Mouse (Mus musculus) neural tube, embryonic 15.5 days (tissue): ENCODE results near the gene Tfdp2. TPM values are rescaled to one million over a fixed set of nuclear protein-coding genes. Genes with fewer than 3 reads are reported as not detected.
"Not testable (repeated sequence)": the region's sequence is repeated elsewhere in the genome, so short reads cannot be mapped to it uniquely, and the experiment has no call there.

Experiments used
- ATAC-seq: fragments of 200-750 bp; cut with Nextera tagmentation; 2 replicates; pipeline ENCODE4 v1.8.0; 2017; ENCODE audit warnings: mild to moderate bottlenecking, moderate TSS enrichment, moderate library complexity; ENCODE audit not compliant: low FRiP score
- H3K27ac ChIP-seq: fragments of 300-500 bp; sonication (generic); replicated peaks from 2 replicates; pipeline ENCODE4 v1.5.1; 2015; ENCODE audit warnings: mild to moderate bottlenecking, inconsistent platforms
- H3K27me3 ChIP-seq: fragments of 300-500 bp; sonication (generic); replicated peaks from 2 replicates; pipeline ENCODE4 v1.6.1; 2015; ENCODE audit warnings: inconsistent platforms
- H3K36me3 ChIP-seq: fragments of 300-500 bp; sonication (generic); 2 replicates; pipeline ENCODE4 v1.6.1; 2015; ENCODE audit warnings: inconsistent platforms
- H3K4me1 ChIP-seq: fragments of 300-500 bp; sonication (generic); 2 replicates; pipeline ENCODE4 v1.6.1; 2015; ENCODE audit warnings: inconsistent platforms
- H3K4me2 ChIP-seq: fragments of 300-500 bp; sonication (generic); 2 replicates; pipeline ENCODE4 v1.6.1; 2015; ENCODE audit warnings: inconsistent platforms, mild to moderate bottlenecking, moderate library complexity
- H3K4me3 ChIP-seq: fragments of 300-500 bp; sonication (generic); replicated peaks from 2 replicates; pipeline ENCODE4 v1.5.1; 2015; ENCODE audit warnings: mild to moderate bottlenecking, inconsistent platforms
- H3K9ac ChIP-seq: fragments of 300-500 bp; sonication (generic); replicated peaks from 2 replicates; pipeline ENCODE4 v1.6.1; 2015; ENCODE audit warnings: mild to moderate bottlenecking, inconsistent platforms
- H3K9me3 ChIP-seq: fragments of 300-500 bp; sonication (generic); replicated peaks from 2 replicates; pipeline ENCODE4 v1.6.1; 2016; ENCODE audit warnings: inconsistent platforms
- WGBS: fragments of 180-500 bp; shearing (Covaris S2); methylation state at CpG from one replicate; pipeline ENCODE4 v1.1.7; 2015; ENCODE audit warnings: mixed read lengths; 5-methylcytosine and 5-hydroxymethylcytosine counted together
- polyA plus RNA-seq: library from polyadenylated mRNA; unstranded; fragments of >200 nt; fragmentation: Nextera tagmentation; extraction: Ambion mirVana; gene quantifications from 2 replicates; pipeline ENCODE4 v1.2.1, GENCODE M21; 2015

The Tfdp2 gene
- polyA plus RNA-seq, 1 experiment from 2014 or later = 16.2 TPM

DNA sequence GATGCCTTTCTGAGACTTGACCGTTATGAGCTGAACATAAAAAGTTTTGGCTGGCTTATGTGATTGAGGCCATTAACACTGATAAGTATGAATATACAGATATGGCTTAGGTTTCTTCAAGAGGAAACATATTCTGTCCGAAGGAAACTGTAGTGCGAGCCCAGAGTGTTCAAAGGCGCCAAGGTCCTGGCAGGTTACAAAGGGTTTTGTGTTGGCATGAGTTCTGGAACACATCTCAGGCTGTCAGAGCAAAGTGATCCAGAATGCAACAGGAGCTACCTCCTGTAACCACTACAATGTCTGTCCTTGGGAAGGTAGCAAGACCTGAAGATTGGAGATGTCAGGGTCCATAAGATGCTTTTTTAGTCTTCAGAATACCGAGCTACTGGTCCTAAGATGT, 123.3 kb downstream of the Tfdp2 start:
- Histone ChIP-seq H3K9me3 (no peaks in the 10 kb centered on the region), H3K4me3 (no peak overlapping the region), H3K4me2 (no peak overlapping the region), H3K27me3 (no peaks in the 10 kb centered on the region), H3K36me3 (peaks cover 9% of the 10 kb centered on the region), H3K4me1 (no peaks in the 10 kb centered on the region), H3K27ac (no peak overlapping the region), H3K9ac (no peak overlapping the region)
- ATAC-seq = no peak
- WGBS = 98% methylated on average over 5 of the region's 5 CpGs

DNA sequence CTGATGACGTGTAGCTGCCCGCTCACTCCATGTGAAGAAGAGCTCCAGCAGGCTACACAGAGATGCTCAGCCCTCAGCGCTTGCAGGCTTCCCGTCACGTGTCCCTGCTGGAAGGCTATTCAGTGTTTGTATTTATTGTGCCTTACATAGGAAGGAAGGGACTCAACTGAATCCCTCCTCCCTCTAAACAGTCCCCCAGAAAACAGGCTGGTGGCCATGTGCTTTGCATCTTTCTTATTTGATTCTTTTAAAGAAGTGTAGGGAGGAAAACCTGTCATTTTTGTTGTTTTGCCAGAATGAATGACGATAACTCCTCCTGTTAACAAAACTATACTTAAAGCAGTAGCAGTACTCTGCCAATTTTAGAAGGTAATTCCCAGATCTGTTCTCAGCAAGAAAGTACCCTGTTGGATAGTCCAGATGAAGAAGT, 124.5 kb downstream of the Tfdp2 start:
- Histone ChIP-seq H3K4me1 (no peaks in the 10 kb centered on the region), H3K9me3 (no peaks in the 10 kb centered on the region), H3K27ac (no peak overlapping the region), H3K4me2 (no peak overlapping the region), H3K36me3 (peaks cover 9% of the 10 kb centered on the region), H3K9ac (no peak overlapping the region), H3K27me3 (no peaks in the 10 kb centered on the region), H3K4me3 (no peak overlapping the region)
- 84% methylated on average over 6 of the region's 6 CpGs for WGBS
- no peak for ATAC-seq

DNA sequence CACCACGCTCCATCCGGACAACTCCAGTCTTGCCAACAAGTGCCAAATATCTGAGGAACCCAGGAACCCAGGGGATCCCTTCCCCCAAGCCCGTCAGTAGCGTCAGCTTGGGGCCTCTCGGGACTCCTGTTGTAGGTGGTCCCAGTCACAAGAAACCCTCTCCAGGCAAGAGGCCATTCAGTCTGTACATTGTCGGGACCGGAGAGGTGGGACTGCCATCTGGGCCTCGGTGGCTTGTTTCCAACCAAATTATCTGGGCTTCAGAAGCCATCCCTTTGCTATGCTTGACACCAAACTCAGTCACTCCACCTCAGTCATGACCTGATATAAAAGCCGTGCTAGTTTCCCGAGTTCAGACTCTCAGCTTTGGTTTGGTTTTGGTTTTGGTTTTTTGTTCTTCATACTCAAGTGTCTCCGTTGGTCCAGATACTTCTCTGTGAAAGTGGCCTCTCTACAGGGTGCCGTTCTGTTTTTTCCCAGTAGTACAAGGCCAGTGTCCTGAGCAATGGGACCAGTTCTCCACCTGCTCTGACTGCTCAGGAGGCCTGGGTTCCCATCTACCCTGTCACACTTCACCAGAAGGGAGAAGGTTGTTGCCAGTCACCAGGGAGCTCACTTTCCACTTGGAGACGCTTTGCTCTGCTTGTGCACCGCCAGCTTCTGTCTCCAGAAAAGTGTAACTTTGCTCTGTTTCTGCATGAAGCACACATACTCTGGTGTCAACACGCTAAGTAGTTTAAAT, 126.5 kb downstream of the Tfdp2 start:
- no peak for ATAC-seq
- H3K4me1 ChIP-seq = no peaks in the 10 kb centered on the region
- H3K4me2 ChIP-seq = no peak overlapping the region
- no peak overlapping the region for H3K27ac ChIP-seq
- H3K4me3 ChIP-seq = no peak overlapping the region
- 91% methylated on average over 15 of the region's 15 CpGs for WGBS
- peaks cover 8% of the 10 kb centered on the region for H3K36me3 ChIP-seq
- H3K9me3 ChIP-seq = no peaks in the 10 kb centered on the region
- H3K9ac ChIP-seq = no peak overlapping the region
- no peaks in the 10 kb centered on the region for H3K27me3 ChIP-seq

DNA sequence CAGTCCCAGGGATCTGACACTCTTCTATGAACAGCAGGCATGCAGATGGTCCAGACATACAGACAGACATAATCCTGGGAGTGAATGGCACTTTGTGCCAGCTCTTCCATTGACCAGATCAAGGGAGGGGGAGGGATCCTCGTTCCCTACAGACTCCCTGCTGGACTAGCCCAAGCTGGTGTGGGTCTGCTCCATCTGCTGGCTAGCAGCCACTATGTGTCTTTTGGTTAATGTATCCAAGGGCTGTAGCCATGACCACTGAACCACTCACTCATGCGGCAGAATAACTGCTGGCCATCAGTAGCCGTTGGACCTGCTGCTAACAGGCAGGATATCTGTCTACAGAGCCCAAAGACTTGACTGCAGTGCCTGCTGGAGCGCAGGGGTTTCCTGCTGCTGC, 128.4 kb downstream of the Tfdp2 start:
- WGBS = 44% methylated on average over 4 of the region's 4 CpGs
- Histone ChIP-seq H3K36me3 (0 out of 2 replicates have a peak, but pooled peaks cover 5% of the 10 kb centered on the region), H3K9ac (no peak overlapping the region), H3K27me3 (no peaks in the 10 kb centered on the region), H3K27ac (no peak overlapping the region), H3K4me2 (no peak overlapping the region), H3K9me3 (no peaks in the 10 kb centered on the region), H3K4me1 (no peaks in the 10 kb centered on the region), H3K4me3 (no peak overlapping the region)
- ATAC-seq = peak; percentile 28; the same call in 1 of the 2 replicates

DNA sequence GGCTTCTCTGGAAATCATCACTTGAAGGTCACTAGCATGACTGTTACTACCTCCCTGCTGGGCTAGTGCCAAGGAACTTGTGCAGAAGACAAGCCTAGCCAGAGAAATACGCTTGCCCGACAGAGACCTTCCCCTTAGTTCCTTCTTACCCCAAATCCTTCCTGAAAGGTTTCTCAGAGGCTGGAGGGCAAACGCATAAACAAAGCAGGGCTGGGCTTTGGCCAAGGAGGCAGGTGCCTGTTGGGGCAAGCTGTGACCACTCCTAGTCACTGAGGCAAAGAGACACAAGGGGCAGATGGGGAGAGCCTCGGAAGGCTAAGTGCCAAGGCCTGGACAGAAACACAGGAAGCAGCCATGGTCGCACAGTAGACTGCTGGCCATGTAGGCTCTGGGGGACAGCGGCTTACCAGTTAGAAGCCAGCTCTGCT, 130.4 kb downstream of the Tfdp2 start:
- H3K27ac ChIP-seq = no peak overlapping the region
- ATAC-seq = no peak
- no peaks in the 10 kb centered on the region for H3K4me1 ChIP-seq

DNA sequence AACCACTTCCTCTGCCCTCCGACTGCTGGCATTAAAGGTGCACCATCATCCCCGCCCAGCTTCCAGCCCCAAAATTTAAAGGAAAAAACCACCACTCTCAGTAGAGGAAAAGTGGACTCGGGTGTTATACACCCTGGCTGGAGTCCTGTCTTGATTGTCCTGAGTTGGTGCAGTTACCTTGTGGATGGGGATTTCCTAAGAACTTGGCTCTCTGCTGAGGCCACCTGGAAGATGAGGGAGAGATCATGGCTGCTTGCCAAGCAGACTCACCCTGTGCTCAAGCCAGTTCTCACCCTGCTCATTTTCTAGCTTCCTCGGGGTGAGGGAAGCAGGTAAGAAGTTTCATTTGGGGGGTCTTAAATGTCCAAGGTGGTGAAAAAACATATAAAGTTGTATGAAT, 132.2 kb downstream of the Tfdp2 start:
- no peak for ATAC-seq
- 91% methylated on average over 4 of the region's 4 CpGs for WGBS
- no peak overlapping the region for H3K4me2 ChIP-seq

More for the DNA sequence above, 130.4 kb downstream of the Tfdp2 start:
- H3K9ac ChIP-seq = no peak overlapping the region
- no peaks in the 10 kb centered on the region for H3K9me3 ChIP-seq
- no peak overlapping the region for H3K4me2 ChIP-seq
- 77% methylated on average over 6 of the region's 6 CpGs for WGBS
- H3K4me3 ChIP-seq = no peak overlapping the region
- no peaks in the 10 kb centered on the region for H3K27me3 ChIP-seq
- H3K36me3 ChIP-seq = 0 out of 2 replicates have a peak, but pooled peaks cover 5% of the 10 kb centered on the region

DNA sequence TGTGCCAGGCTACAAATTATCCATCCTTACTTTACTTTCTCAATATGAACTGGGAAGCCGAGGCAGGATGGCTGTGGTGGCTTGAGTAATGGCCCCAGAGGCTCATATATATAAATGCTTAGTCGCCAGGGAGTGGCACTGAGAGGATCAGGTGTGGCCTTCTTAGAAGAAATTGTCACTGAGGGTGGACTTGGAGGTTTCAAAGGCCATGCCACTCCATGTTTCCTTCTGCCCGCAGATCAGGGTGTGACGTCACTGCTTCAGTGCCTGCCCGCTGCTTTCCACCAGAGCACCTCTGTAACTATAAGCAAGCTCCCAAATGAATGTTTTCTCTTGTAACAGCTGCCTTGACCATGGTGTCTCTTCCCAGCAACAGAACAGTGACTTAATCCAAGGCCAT, 135.1 kb downstream of the Tfdp2 start:
- Histone ChIP-seq H3K4me3 (no peak overlapping the region), H3K27ac (no peak overlapping the region), H3K9me3 (no peaks in the 10 kb centered on the region), H3K36me3 (peaks cover 25% of the 10 kb centered on the region), H3K4me2 (no peak overlapping the region), H3K9ac (no peak overlapping the region), H3K4me1 (no peaks in the 10 kb centered on the region), H3K27me3 (no peaks in the 10 kb centered on the region)
- WGBS = 87% methylated on average over 5 of the region's 5 CpGs
- ATAC-seq = no peak

More for the DNA sequence above, 132.2 kb downstream of the Tfdp2 start:
- Histone ChIP-seq H3K9ac (no peak overlapping the region), H3K9me3 (no peaks in the 10 kb centered on the region), H3K36me3 (peaks cover 9% of the 10 kb centered on the region), H3K27me3 (no peaks in the 10 kb centered on the region), H3K4me3 (no peak overlapping the region), H3K4me1 (no peaks in the 10 kb centered on the region), H3K27ac (no peak overlapping the region)

DNA sequence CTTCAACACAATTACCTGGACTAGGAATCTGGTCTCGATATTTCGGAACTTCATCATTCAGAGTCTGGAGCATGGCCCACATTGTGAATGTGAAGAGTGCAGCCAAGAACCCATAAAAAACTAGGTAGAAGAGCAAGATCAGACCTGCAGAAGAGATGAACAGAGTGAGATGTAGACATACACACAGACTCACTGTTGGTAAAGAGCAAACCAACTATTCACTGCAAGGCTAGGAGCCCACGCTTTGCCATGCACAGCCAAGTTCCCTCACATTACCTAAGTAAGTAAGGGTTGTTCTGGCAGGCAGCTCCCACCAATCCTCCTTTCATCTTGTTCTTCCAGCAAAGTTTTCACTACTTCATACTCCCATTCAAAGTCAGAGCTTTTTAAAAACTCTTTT, 149.7 kb downstream of the Tfdp2 start:
- ATAC-seq = no peak
- no peak overlapping the region for H3K27ac ChIP-seq
- no peak overlapping the region for H3K4me2 ChIP-seq
- no peaks in the 10 kb centered on the region for H3K4me1 ChIP-seq
- H3K36me3 ChIP-seq = peaks cover 16% of the 10 kb centered on the region
- no peak overlapping the region for H3K9ac ChIP-seq
- no peaks in the 10 kb centered on the region for H3K9me3 ChIP-seq
- WGBS = 97% methylated on average over 3 of the region's 3 CpGs
- no peak overlapping the region for H3K4me3 ChIP-seq
- no peaks in the 10 kb centered on the region for H3K27me3 ChIP-seq

DNA sequence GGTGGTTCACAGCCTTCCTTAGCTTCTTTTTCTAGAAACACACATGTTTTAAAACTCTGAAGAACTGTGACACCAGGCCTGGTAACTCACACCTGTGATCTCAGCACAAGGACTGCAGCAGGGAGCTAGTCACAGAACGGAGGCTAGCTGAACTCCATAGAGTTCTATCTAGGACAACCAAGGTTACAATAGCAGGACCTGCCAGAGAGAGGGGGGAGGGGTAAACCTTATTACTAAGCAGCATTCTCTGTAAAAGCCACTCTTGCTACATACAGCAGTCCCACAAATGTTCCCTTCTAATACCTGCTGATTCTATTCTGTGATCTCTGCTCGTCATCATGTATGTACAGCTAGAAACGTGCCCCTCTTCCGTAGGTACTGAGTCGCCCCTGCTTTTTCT, 152.8 kb downstream of the Tfdp2 start:
- no peaks in the 10 kb centered on the region for H3K36me3 ChIP-seq
- no peaks in the 10 kb centered on the region for H3K4me1 ChIP-seq
- no peak for ATAC-seq
- H3K9ac ChIP-seq = no peak overlapping the region
- WGBS = 91% methylated on average over 5 of the region's 5 CpGs
- no peaks in the 10 kb centered on the region for H3K9me3 ChIP-seq
- H3K4me3 ChIP-seq = no peak overlapping the region
- no peaks in the 10 kb centered on the region for H3K27me3 ChIP-seq
- no peak overlapping the region for H3K27ac ChIP-seq
- no peak overlapping the region for H3K4me2 ChIP-seq

DNA sequence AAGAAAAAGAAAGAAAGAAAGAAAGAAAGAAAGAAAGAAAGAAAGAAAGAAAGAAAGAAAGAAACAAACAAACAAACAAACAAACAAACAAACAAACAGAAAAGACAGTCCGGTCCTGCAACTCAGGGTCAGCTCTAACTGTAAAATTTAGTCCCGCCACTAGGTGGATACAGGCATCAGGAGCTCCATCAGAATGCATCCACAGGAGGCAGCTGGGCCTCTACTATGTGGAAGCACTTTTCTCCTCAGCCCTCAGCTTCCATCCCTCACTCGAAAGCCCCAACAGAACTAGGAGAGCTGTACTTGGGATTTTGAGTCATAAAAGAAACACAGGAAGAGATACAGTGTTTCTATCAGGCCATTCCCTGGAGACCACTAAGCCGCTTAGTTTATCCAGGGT, 153.9 kb downstream of the Tfdp2 start:
- no peak overlapping the region for H3K4me3 ChIP-seq
- no peaks in the 10 kb centered on the region for H3K27me3 ChIP-seq
- H3K4me1 ChIP-seq = no peaks in the 10 kb centered on the region
- H3K27ac ChIP-seq = no peak overlapping the region
- no peaks in the 10 kb centered on the region for H3K36me3 ChIP-seq
- no peaks in the 10 kb centered on the region for H3K9me3 ChIP-seq
- no peak overlapping the region for H3K9ac ChIP-seq
- ATAC-seq = no peak
- no peak overlapping the region for H3K4me2 ChIP-seq
- 38% methylated on average over 4 of the region's 4 CpGs for WGBS

DNA sequence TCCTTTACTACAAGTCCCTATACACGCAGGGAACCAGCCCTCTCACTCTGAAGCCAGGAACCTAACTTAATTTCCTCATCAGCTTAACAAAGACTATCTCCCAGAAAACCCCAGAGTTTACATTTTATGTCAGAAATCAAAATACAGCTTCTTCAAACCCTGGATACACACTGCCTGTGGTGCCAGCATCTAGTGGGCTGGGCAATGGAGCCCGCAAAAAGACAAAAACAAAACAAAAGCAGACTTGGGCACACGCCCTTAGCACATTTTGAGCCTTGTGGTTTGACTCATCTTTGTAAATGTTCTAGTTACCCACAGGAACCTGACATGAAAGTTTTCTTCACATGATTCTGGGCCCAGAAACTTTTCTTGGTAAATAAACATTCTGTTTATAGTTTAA, 154.4 kb downstream of the Tfdp2 start:
- 66% methylated on average over 3 of the region's 3 CpGs for WGBS
- no peak overlapping the region for H3K27ac ChIP-seq
- no peaks in the 10 kb centered on the region for H3K4me1 ChIP-seq
- H3K9ac ChIP-seq = no peak overlapping the region
- no peak overlapping the region for H3K4me3 ChIP-seq
- H3K9me3 ChIP-seq = no peaks in the 10 kb centered on the region
- no peaks in the 10 kb centered on the region for H3K36me3 ChIP-seq
- H3K4me2 ChIP-seq = no peak overlapping the region
- no peak for ATAC-seq
- H3K27me3 ChIP-seq = no peaks in the 10 kb centered on the region

DNA sequence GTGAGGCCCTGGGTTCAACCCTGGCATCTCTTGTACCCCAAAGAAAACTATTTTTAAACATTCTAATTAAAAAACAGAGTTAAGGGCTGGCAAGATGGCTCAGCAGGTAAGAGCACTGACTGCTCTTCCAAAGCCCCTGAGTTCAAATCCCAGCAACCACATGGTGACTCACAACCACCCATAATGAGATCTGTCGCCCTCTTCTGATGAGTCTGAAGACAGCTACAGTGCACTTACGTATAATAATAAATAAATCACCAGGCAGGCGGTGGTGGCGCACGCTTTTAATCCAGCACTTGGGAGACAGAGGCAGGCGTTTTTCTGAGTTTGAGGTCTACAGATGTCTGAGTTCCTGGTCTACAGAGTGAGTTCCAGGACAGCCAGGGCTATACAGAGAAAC, 155.7 kb downstream of the Tfdp2 start:
- not testable (repeated sequence) for H3K9me3 ChIP-seq, H3K27ac ChIP-seq, H3K4me2 ChIP-seq, ATAC-seq, H3K4me3 ChIP-seq, H3K9ac ChIP-seq, H3K4me1 ChIP-seq, H3K27me3 ChIP-seq, H3K36me3 ChIP-seq
- 84% methylated on average over 6 of the region's 6 CpGs for WGBS
